Mouse (Mus musculus) ES-E14 (cell line): ENCODE measurements around the gene Trpm2.

Experiments used
- CHD2 ChIP-seq: IDR thresholded peaks from 2 replicates; pipeline ENCODE4 v1.6.1; 2014; ENCODE audit warnings: mild to moderate bottlenecking, low read depth, low read length, inconsistent platforms
- HCFC1 ChIP-seq: IDR thresholded peaks from 2 replicates; pipeline ENCODE4 v1.6.1; 2012; ENCODE audit warnings: low read length, inconsistent platforms, borderline replicate concordance; ENCODE audit not compliant: insufficient read depth
- MAFK ChIP-seq: IDR thresholded peaks from 2 replicates; pipeline ENCODE4 v1.6.1; 2014; ENCODE audit warnings: mild to moderate bottlenecking, low read depth, low read length, inconsistent platforms; ENCODE audit not compliant: insufficient read depth
- ZC3H11A ChIP-seq: IDR thresholded peaks from 2 replicates; pipeline ENCODE4 v1.6.1; 2012; ENCODE audit warnings: low read depth, mild to moderate bottlenecking, inconsistent platforms, low read length, borderline replicate concordance

DNA sequence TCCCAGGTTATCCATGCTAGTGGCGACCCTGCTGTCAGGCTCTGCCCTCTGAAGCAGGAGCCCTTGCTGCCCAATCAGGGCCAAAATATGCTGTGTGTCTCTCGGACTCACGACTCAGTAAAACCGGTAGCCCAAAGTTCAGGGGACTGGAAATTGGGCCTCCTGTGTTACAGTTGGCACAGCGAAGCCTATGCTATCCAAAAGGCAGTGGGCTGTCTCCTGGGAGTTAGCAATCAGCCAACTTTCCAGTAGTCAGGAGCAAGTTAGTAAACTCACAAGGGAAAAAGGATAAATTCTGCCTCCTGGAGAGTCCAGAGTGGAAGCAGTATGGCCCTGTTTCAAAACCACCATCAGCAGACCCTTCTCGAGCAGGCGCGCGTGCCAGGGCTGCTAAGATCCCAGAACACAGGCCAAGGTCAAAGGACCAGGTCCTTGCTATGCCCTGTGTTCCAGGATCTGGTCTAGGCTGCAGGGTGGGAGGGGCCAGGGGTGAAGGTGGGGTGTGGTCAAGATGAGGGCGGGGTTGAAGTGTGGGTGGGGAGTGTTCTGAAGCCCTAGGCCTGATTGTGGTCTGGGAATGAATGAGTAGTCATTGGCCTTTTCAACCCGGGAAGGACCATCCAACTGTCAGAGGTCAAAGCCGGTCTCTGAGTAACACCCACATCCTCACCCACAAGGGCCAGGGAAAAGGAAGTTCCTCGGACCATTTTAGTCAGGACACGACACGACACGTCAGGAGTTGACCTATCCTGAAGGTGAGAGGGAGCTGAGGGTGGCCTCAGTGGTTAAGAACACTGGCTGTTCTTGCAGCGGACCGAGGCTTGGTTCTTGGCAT is 42.5 kb upstream of the Trpm2 start:
- TF ChIP-seq HCFC1 (no peak), CHD2 (no peak), ZC3H11A (no peak), MAFK (no peak)
